Mouse (Mus musculus): ENCODE results near the gene Dnali1.

The Dnali1 gene

DNA sequence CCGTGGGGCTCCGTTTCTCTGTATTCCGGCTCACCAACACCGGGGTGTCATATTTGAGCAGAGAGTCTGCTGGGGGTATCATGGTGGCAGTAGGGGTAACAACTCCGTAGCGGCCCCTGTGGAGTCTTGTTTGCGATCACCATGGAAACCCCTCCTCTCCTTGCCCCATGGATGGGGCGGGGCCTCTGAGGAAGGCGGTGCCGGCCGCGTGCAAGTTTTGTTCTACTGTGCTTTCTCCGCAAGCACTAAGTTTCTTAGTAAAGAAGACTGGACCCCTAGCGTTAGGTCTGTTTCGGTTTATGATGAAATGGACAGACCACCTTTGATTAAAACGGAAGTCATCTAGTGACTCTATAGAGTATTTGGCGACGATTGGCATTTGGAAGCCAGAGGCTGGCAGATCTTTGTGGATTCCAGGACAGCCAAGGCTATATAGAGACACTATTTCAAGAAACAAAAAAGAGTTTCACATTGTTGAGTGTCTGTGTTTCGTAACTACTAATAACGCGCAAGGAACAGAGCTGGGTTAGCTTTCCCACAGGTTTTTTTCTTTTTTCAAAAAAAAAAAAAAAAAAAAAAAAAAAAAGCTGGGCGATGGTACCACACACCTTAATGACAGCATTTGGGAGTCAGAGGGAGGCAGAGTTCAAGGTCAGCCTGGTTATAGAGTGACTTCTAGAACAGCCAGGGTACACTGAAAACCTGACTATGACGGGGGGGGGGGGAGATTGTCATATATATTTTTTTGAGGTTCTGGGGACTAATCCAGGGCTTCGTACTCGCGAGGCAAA is at the start of gene Dnali1:
Gene Dnali1, minus strand, starts transcription at position 187 of the 791 bp plus-strand sequence.
- peak; percentile 76 for DNase-seq

DNA sequence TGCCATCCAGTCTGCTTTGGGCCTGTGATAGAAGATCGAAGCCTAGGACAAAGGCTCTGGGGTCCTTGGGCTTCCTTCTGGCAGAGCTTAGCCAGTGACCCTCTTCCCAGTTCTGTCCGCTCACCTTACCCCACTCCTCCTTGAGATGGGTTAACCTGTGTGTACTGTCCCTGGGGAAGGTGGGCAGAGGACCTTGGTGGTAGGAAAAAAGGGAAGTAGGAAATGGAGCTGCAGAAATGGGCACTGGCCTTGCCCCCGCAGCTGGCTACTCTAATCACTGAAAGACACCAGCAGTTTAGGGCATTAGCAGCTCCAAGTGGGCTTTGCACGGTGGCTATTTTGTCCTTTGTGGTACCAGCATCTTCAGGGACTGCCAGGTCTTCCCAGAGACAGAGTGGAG is 49.6 kb upstream of the Dnali1 start:
- no peak for DNase-seq

DNA sequence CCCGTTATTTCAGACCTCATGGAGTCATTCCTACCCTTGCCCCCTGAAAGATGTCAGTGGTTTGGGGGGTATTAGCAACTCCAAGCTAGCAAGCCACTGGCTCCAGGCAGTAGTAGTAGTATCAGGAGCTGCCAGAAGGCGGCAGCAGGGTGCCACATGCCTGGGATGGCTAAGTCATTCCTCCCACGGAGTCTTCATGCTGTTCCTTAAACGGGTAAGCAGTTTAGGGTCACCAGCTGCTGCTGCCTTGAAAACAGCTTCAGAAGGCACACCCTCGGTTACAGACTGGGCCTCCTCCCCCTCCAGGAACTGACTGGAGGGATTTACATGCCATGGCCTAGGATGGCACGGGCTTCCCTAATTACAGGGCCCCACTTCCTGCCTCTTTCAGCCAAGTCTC is 49.1 kb upstream of the Dnali1 start:
- DNase-seq: peak; percentile 89

DNA sequence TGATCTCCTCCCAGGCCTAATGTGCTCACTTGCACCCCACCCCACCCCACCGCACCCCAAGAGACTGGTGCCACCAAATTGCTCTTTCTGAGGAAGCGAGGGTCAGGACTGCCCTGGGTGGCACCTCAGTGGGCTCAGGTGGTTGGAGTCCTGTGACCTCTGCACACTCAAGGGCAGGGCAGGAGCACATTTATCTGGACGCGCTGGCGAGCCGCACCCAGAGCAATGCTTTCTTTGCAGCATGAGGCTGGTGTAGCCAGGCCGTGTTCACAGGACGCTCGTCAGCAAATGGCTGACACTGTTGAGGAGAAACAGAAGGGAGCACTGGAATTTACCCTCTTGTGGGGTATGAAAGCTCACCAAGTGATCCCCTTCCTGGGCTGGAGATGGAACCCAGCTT is 39.9 kb upstream of the Dnali1 start:
- no peak for DNase-seq

DNA sequence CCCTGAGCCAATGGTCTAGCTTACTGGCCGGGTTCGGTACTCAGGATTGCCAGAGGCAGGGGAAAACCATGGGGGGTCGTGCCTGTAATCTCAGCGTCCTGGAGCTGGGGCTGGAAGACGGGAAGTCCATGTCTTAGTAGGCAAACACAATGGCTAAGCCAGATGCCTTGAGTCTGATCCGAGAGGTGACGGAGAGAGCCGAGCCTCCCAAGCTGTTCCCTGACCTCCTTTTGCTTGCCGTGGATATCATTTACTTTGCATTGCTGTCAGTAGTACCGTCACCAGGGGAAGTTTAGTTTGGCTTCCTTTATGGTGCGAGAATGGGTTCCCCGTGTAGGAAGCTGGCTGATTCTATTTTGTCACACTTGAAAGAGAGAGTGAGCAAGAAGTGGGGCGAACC is 35.8 kb upstream of the Dnali1 start:
- DNase-seq: no peak

DNA sequence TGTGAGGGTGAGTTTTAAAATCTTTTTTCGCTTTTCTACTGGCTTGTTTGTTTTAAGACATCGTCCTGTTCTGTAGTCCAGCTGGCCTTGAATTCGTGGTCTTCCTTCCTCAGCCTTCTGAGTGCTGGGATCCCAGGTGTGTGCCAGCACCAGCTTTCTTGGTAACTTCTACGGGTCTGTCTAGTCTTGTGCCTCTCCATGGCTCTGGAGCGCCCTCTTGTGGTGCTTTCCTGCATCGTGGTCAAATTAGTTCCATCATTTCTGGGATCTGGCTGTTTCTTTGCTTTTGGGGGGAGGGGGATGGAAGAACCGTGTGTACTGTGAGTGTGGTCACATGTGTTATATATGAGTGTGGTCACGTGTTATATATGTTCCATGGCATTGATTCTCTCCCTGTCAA is 34.0 kb upstream of the Dnali1 start:
- peak; percentile 85 for DNase-seq

DNA sequence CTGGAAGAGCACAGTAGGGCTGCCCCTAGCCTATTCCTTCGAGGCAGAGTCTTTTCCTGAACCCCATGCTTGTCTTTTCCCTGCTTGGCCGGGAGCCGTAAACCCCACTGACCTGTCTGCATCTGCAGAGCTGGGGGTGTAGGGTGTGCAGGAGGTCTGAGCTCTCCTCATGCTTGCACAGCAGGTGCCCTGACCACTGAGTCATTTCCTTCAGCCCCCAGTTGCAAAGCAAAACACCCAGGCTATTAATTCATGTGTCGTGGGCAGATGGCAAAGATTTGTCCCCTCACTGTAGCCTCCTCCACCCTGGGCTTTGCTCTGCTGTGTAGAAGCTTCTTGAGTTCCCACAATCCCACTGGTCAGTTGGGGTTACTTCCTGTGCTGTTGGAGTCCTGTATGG is 31.9 kb upstream of the Dnali1 start:
- DNase-seq: no peak

DNA sequence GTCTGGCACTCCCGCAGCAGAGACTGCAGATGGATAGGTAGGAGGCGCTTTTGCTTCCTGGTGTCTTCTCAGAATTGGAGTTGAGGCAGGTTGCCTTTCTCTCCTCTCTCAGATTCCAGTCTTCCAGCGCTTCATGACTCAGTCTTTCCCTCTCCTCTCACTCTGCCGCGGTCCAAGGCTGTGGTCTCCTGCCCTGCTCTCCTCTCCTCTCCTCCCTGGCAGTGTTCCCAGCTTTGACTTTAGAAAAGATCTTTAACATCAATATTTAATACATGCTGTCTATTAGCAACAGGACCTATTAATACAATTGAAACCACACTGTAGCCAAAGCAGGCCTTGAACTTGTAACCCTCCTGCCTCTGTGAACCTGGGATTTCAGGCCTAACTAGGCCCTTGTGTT is 30.6 kb upstream of the Dnali1 start:
- no peak for DNase-seq

DNA sequence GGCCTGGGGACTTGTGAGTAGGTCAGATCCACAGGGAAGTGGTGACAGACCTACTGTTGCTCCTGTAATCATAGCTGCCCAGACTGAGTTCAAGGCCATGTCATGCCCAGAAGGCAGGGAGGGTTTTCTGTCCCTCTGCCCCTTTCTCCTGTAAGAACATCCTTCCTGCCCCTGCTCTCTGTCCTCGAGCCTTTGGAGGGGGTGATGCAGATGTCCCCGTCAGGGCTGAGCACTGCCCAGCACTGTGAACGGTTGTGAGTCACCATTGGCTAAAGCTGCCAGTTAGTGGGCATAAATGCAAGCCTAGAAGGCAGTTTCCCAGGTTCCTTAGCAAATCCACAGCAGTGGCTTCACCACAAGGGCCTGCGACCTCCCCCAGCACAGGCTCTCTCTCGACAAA is 27.5 kb upstream of the Dnali1 start:
- no peak for DNase-seq

DNA sequence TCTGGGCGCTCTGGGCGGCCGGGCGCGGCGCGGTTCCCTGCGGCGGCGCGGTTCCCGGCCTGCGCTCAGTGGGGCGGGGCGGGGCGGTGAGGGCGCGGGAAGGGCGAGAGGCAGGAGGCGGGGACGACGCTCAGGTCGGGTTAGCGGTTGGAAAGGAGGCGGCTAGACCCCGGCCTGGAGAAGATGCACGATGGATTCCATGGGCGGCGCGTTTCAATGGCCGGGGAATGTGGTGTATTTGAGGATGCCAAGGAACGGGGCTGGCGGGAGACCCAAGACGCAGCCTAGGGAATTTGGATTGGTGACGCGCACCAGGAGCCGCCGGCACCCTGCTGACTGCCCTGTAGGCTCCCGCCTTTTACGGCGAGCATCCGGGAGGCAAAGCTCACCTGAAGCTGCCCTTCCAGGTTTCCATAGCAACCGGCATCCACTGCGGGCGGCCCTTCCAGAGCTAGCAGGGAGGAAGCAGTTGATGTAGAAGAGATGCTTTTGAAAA is 19.9 kb upstream of the Dnali1 start:
- DNase-seq: peak; percentile 81

DNA sequence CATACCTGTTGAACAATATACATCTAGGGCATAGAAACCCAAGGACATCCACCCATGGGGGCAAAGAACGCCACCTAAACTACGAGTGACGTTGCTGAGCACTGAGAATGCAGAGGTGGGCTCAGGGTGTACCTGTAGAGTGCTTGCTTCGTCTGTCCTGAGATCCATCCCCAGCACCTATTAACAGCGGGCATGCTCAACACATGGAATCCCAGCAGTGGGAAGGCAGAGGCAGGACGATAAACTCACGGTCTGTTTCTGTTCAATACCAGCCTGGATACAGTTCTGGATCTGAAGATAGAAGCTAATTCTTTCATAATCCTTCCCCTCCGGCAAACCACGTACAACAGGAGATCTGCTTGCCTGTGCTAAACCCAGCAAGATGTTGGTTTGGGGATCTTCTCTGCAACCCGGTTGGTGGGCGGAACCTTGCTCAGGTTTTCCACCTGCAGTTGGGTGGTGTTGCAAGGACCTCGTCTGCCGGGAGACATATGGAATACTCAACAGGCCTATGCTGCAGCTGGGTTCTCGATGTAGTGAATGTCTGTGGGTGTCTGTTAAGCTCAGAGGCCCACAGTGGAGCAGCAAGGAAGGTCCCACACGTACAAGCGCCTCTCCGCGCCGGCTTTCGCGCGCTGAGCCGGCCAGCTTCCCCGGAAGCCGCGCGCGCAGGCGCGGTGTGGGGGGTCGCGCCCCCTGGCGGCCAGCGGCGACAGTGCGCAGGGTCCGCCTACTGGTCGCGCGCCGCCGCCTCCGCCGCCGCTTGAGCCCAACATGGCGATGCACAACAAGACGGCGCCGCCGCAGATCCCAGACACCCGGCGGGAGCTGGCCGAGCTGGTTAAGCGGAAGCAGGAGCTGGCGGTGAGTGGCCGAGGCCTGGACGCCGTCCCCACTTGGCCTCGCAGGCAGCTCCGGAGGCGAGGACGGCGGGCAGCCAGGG is 19.2 kb upstream of the Dnali1 start, which contains the start of gene Meaf6:
Gene Meaf6, plus strand, starts transcription at position 732 of the 943 bp plus-strand sequence.
- peak; percentile 94 for DNase-seq

DNA sequence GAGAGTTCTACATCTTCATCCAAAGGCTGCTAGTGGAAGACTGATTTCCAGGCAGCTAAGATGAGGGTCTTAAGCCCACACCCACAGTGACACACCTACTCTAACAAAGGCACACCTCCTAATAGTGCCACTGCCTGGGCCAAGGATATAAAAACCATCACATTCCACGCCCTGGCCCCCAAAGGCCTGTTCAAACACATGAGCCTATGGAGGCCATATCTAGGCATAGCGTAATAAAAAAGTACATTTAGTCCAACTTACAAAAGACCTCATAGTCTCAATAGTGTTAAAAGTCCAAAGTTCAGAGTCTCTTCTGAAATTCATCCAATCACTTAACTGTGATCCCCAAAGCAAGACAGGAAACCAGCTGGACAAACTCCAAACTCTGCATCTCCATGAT is 13.2 kb upstream of the Dnali1 start:
- no peak for DNase-seq

DNA sequence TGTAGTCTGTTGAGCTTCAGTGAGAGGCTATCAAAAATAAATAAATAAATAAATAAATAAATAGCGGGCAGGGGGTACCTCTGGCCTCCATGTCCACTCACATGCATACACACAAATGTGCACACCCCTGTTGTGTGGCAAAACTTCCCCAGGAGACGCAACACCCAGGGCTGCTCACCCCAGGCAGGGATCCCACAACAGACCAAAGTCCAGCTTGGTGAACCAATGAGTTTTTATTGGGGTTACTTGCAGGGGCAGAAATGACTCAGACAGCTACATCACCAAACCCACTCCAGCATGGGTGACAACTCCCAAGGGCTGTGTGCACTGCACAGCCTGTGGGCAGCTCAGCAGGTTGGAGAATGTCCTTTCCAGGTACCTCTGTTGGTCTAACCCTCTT is 12.2 kb upstream of the Dnali1 start:
- no peak for DNase-seq

DNA sequence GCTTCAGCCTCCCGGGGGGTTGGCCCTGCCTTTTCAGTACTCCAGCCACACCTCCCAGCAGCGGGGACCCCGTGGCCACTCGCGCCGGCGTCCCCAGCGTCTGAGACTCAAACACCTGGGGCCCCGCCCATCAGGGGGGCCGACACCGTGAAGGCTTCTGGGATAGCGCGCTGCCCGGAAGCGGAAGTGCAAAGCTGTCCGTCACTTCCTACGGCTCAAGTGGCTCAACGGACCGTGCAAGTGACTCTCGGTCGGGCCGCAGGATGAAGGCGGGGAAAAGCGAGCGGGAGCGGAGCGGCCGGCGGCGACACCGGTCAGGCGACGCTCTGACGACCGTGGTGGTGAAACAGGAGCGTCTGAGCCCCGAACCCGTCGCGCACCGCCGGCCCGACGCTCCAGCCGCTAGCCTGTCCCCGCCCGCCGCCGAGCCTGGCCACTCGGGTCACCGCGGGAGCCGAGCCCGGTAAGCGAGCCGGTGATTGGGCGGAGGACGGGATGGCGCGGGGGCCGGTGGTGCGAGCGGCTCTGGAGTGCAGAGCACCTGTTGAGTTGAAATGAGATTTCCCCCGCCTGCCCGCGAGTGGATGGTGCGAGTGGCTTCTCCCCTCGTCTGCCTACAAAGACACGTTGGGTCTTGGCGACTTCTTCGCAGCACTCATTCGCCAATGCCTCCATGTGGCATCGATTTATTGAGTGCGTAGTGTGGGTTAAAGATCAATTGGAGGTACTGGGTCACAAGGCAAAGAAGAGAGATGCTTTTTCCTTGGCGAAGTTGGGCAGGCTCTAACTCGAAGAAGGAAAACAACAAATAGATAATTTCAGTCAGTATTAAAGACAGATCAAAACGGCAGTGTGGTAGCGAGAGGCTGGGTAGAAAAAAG is 1.2 kb upstream of the Dnali1 start, which contains the start of gene Snip1:
Gene Snip1, plus strand, starts transcription at position 183 of the 881 bp plus-strand sequence.
- DNase-seq: peak; percentile 93

DNA sequence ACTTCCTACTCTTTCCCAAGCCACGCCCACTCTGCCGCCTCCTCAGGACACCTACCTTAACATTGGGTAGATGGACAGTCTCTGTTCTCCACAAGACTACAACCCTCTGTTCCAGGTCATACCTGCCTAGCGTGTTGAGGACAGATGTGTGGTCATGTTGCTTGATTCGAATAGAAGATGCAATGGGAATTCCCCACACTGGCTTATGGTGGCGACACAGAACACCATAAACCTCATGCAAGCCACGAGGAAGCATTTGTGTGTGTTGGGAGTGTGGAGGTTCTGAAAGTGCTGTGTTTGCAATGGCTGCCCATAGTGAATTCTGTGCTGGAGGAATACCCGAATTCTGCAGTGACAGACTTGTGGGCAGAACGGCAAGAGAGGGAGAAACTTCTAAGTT is 1.7 kb downstream of the Dnali1 start:
- DNase-seq: no peak

DNA sequence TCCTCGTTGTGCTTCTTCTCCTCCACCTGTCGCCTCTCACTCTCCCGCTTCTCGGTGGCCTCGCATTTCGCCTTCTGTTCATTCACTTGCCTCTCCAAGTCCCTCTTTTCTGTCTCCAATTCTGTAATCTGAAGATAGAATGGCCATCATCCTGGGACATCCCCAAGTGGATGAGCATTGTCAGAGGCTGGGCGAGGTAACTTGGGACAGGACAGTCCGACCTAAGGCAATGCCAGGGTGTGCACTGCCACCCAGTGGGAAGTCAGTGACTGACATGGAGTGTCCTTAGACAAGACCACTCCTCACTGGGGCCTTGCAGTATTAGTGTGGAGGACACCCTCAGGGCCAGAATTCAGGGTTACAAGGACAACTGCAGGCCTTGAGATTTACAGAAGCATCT is 6.5 kb downstream of the Dnali1 start:
- peak; percentile 56 for DNase-seq

DNA sequence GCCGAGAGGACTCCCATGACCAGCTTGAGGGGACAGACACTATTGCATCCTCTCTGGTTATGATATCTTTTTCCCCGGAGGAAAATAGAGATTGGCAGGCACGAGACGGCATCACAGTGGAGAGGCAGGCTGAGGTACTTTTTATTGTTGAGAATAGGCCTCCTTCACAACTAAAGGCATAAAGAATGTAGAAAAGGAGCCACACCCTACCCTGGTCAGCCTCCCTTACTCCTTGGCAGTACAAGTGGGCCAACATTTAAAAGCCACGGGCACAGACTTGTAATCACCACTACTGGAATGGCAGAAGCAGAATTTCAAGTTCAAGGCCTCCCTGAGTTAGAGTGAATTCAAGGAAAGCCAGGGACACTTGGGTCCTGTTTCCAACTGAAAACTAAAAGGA is 7.5 kb downstream of the Dnali1 start:
- no peak for DNase-seq

DNA sequence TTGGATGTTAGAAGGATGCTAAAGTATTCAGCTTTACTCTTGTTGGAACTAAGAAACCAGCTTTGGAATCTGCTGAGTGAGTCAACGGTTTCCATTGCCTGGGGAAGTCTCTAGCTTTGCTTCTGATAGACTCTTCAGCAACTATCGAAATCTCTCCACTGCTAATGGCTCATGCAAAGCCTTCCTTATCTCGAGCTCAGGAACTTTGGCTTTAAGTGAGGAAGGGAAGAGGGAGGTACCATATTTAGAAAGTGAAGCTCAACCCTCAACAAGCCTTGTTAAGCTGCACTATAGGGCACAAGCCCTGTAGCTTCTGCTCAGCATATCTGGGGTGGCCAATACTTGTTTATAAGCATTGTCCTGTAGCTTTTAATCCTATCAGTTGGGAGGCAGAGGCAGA is 8.2 kb downstream of the Dnali1 start:
- DNase-seq: no peak

DNA sequence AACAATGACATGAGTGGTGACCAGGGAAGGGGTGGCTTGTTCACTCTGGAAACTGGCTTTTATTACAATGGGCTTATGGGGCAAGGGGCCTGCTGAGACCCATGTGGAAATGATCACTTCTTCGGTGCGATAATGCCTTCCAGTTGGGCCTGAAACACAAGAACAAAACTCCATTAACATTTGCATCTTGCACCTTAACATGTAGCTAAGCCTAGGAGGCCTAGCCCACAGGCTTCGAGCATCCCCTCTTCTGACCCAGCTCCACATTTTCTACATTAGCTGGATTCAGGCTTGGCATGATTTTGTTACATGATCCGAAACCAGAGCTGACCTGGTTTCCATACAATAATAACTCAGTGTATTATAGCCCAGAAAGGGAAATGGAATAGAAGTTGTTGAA is 9.0 kb downstream of the Dnali1 start:
- no peak for DNase-seq

DNA sequence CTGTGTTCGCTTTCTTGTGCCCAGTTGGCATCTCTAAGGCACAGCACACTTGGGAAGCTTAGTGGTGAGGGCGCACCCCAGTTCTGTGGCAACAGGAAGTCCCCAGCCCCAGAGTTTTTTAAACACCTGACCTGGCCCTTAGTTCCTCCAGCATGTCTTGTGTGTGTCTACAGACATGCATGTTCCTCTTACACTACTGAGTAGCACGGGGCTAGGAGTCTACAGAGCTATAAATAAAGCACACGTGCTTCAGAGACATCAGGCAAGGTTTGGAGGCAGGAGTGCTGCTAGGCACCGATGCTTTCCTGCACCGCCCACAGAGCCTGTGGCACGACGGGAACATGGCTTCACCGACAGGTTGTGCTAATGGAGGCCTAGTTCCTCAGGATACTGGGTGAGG is 10.1 kb downstream of the Dnali1 start:
- no peak for DNase-seq

DNA sequence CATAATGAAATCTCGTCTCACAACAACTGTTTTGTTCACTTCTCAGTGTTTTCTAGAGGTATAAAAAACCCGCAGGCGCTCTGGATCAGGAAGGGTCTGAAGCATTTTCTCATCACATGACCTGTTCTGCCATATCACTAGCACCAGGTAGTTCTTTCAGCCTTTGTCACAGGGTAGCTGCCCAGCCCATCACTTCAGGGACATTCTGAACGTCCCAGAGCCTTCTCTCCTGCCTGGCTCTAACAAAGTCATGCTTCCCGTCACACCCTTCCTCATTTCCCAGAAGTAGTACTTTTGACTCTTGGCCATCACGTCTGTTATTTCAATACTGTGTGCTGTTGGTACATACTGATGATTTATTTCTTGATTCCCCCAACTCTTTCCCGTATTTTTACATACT is 21.0 kb downstream of the Dnali1 start:
- DNase-seq: no peak

DNA sequence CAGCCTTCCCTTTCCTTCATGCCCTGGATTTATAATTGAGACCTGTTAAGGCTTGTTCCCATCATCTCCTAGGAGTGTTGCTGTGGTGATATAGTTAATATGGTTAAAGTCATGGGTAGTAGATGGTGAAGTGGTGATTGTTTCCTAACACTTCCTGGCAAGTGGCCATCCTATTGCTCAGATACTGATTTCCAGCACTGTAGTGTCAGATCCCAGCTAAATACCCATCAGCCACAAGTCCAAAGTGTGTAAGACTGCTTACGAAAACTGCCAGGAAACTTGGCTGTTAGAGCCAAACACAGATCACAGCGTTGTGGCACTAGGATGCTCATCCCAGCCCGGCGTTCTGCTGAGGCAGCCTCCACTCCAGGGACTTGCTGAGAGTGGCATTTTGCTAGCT is 31.2 kb downstream of the Dnali1 start:
- DNase-seq: no peak

Measured in thymus, postnatal 14 days (tissue).